Mouse (Mus musculus): Measurements from ENCODE around the gene Muc16.

Muc16 gene

DNA sequence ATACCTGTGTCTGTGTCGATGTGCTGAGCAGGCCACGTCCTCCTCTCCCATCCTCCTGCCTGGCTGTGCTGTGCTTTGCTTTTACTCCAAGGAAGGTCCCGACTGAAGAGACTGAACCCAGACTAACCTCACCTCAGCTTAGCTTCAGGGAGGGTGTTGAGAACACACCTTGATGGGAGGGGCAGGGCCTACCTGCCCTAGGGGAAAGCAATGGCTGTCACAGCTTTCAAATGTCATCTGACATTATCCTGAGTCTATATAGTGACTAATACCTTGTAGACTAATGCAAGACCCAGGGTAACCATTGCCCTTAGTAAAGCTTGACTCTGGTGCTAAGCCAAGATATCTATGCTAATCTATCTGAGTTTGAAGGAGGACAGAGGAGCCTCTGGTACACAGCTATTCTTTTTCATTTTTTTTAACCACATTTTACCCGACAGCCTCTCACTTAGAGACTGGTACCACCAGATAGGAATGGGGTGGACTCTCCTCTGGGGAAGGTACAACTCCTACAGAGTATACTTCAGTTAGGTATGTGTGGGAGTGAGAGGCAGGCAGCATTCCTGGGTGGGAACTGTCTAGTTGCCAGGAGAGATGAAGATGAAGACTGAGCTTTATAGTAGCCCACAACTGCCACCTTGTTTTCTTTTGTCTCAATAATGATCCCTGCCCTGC lies at the start of gene Muc16:
Muc16 (minus strand) TSS at position 51 of the 675 bp plus-strand sequence.
- no peak for DNase-seq (ENCODE audit: low read depth, low spot score)

- no peak for DNase-seq (ENCODE audit: low read depth, low spot score)
These were observed 48.4 kb upstream of the Muc16 start for GRCm38 (mm10) chr9:18722712-18723099.

- DNase-seq (ENCODE audit: low read depth, low spot score): no peak
These were observed 47.8 kb upstream of the Muc16 start for GRCm38 (mm10) chr9:18721931-18722711.

GRCm38 (mm10) chr9:18721011-18721410 lies 46.7 kb upstream of the Muc16 start:
- no peak for DNase-seq (ENCODE audit: low read depth, low spot score)

- DNase-seq (ENCODE audit: low read depth, low spot score): no peak
These were observed 31.3 kb upstream of the Muc16 start for GRCm38 (mm10) chr9:18705628-18706027.

DNA sequence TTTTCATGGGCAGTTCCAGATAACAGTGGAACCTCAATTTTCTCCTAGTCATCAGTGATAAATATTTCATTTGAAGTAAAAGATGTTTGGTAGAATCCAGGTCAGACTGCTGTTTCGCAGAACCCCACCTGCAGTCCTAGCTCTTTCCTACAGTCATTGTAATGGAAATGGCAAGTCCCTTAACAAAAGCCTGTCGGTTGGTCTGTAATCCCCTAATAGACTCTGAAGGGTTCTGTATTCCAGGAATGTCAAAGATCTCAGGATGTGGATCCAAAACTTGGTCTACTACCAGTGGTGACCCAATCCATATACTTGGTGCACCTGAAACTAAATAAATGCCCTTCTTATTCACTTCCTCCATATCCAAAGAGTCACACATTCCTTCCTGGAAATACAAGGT lies 76.0 kb downstream of the Muc16 start:
- DNase-seq (ENCODE audit: low read depth, low spot score): no peak

DNA sequence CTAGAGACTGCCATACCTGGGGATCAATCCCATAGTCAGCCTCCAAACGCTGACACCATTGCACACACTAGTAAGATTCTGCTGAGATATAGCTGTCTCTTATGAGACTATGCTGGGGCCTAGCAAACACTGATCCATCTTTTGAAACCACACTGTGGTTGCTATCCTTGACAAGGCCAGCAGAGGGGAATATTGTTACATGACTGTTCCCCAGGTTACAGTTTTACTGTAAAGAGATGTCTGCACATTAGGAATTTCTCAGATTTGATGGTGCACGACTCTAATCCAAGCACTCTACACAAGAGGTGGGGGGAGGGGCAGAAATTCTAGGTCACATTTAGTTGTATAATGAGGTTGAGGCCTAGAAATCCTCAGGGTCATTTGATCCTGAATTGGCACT lies 166.2 kb downstream of the Muc16 start:
- no peak for DNase-seq (ENCODE audit: low read depth, low spot score)

- DNase-seq (ENCODE audit: low read depth, low spot score): no peak
These were observed 196.2 kb downstream of the Muc16 start, which contains the start of the genes Zfp558 and Mbd3l1 for GRCm38 (mm10) chr9:18478168-18478567. Gene Zfp558 (minus strand): TSS chr9:18478268. Gene Mbd3l1 (plus strand): TSS chr9:18478359.

- DNase-seq (ENCODE audit: low read depth, low spot score): peak; percentile 77
These were observed 200.8 kb downstream of the Muc16 start for GRCm38 (mm10) chr9:18473324-18474128.

DNA sequence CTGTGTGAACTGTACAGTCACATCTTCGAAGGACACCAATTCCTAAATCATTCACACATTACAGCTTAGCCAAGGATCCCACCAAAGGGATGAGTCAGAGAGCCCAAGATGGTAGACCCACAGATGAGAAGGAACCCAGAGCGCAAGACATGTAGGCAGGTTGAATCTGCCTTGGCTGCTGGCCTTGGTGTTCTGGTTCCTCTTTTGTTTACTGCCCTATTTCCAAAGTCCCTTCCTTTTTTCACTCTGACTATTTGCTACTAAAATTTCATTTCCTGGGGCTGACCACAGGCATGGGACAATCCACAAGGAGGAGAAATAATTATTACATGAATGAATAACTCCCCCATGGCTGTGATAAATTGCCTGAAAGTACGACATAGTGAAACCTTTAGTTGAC lies 206.3 kb downstream of the Muc16 start:
- DNase-seq (ENCODE audit: low read depth, low spot score): no peak

DNA sequence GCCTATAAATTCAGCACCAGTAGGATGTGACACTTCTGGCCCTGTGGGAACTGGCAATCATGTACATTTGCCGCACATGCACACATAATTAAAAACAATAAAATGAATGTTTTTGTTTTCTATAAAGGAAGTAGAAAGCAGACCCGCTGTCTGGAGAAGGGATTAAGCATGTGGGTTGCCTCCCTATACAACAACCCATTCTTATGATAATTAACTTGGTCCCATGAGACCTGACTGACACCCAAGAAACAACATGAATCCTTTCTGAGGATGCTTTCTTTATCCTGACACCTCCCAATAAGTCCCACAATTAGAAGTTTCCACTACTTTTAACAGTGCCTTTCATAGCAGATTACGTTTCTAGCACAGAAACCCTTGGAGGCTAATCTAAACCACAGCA lies 207.0 kb downstream of the Muc16 start:
- DNase-seq (ENCODE audit: low read depth, low spot score): no peak

DNA sequence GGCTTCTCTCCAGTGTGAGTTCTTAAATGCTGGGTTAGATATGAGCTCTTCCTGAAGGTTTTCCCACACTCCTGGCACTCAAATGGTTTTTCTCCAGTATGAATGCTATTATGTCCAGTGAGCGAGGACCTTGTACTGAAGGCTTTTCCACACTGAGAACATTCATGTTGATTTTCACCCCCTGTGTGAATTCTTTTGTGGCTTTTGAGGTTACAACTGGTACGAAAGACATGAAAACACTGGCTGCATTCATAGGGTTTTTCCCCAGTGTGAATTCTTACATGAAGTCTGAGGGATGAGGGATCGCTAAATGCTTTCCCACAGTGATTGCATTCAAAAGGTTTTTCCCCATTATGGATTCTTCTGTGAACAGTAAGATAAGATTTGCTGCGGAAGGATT lies 217.8 kb downstream of the Muc16 start:
- no peak for DNase-seq (ENCODE audit: low read depth, low spot score)
